Mouse (Mus musculus): ENCODE data around the gene Mrpl52.

The Mrpl52 gene

GRCm38 (mm10) chr14:54412000-54412576 is 14.6 kb upstream of the Mrpl52 start:
- DNase-seq (ENCODE audit: low read depth, low spot score) = peak; percentile 98

DNA sequence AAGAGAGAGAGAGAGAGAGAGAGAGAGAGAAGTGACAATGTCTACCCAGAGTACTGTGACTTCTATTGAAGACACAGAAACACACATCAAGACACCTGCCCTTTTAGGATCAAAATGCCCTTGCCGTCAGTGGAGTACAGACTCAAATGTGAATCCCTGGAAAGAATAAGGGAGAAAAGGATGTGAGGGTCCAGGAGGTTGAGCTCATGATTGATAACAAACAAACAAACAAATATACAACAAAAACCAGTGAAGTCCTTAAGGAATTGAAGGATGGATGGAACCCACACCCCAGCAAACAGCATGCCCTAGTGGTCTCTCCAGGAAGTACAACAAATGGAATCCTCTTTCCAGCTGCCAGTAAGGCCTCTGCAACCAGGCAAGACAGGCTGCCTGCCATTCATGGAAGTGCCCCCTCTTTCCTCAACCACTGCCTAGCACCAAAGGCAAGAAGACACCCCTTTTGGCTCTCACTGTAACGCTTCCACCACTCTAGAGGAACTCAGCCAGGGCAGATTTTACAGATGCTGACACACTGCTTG is 14.0 kb upstream of the Mrpl52 start:
- peak; percentile 81 for DNase-seq (ENCODE audit: low read depth, low spot score)

- peak; percentile 45 for DNase-seq (ENCODE audit: low read depth, low spot score)
Measured at GRCm38 (mm10) chr14:54413877-54414700, 12.6 kb upstream of the Mrpl52 start.

- peak; percentile 91 for DNase-seq (ENCODE audit: low read depth, low spot score)
Measured at GRCm38 (mm10) chr14:54415241-54416020, 11.3 kb upstream of the Mrpl52 start.

GRCm38 (mm10) chr14:54416229-54416775 is 10.4 kb upstream of the Mrpl52 start:
- DNase-seq (ENCODE audit: low read depth, low spot score) = peak; percentile 58

GRCm38 (mm10) chr14:54416830-54417229 is 9.9 kb upstream of the Mrpl52 start:
- DNase-seq (ENCODE audit: low read depth, low spot score) = no peak

GRCm38 (mm10) chr14:54417623-54418081 is 9.1 kb upstream of the Mrpl52 start, which contains the start of gene Slc7a7:
Gene Slc7a7 (minus strand): TSS chr14:54417780.
- DNase-seq (ENCODE audit: low read depth, low spot score) = peak; percentile 94

- DNase-seq (ENCODE audit: low read depth, low spot score) = no peak
Measured at GRCm38 (mm10) chr14:54421014-54421413, 5.7 kb upstream of the Mrpl52 start.

- DNase-seq (ENCODE audit: low read depth, low spot score) = no peak
Measured at GRCm38 (mm10) chr14:54423406-54423805, 3.3 kb upstream of the Mrpl52 start.

DNA sequence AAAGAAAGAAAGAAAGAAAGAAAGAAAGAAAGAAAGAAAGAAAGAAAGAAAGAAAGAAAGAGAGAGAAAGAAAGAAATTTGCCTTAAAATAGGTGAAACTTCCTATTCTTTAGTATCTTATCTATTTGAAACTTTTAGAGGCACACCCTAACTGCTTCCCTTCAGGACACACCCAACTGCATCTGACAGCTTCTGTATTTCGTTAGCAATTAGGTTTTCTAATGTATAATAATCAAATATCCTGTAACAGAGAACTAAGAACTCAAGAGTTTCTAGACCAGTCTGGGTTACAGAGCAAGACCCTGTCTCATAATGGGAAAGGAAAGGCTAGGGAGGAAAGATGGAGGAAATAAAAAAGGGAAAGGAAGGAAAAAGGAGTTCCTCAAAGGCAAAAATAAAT is 2.1 kb upstream of the Mrpl52 start:
- no peak for DNase-seq (ENCODE audit: low read depth, low spot score)

- no peak for DNase-seq (ENCODE audit: low read depth, low spot score)
Measured at GRCm38 (mm10) chr14:54425540-54425939, 1.2 kb upstream of the Mrpl52 start.

DNA sequence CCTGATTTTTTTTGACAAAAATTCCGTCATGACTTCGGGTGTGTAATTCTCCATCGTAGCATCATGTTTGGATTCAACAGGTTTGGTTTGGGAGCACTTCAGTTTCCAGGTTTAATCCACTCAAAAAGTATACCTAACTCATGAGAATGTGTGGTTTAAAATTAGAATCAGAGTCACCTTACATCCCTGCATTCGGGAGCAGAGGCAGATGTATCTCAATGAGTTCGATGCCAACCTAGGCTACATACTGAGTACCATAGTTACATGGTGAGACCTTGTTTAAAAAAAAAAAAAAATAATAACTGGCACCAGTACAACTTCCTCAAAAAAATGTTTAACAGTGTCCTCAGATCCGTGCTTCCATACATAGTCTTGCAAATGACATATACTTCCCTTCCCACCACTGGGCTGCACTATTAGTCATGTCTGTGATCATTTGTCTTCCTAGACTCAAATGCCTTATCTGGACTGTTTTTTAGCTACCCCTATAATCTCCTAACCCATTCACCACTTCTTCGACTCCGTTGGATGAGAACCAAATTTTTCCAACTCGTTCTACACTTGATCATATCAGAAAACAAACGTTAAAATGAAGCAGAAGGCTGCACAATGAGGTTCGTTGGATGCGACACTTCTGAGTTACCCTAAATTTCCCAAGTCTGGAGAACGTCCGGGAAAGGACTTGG is 563 bp upstream of the Mrpl52 start:
- no peak for DNase-seq (ENCODE audit: low read depth, low spot score)

- DNase-seq (ENCODE audit: low read depth, low spot score) = no peak
Measured at GRCm38 (mm10) chr14:54427696-54428095, 987 bp downstream of the Mrpl52 start.

DNA sequence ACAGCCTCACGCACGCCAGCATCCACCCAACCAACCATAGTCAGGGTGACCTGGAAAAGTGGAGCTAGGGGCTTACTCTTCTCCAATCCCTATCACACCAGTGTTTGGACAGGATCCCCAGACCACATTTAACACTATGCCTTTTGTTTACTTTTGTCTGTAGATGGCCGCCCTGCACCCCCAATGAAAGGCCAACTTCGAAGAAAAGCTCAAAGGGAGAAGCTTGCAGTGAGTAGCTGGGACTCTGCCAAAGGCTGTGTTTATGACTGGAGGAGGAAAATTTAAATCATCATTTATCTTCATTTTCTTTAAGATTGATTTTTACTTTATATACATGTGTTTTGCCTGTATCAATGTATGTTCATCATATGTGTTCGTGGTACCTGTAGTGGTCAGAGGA is 1.7 kb downstream of the Mrpl52 start:
- no peak for DNase-seq (ENCODE audit: low read depth, low spot score)

DNA sequence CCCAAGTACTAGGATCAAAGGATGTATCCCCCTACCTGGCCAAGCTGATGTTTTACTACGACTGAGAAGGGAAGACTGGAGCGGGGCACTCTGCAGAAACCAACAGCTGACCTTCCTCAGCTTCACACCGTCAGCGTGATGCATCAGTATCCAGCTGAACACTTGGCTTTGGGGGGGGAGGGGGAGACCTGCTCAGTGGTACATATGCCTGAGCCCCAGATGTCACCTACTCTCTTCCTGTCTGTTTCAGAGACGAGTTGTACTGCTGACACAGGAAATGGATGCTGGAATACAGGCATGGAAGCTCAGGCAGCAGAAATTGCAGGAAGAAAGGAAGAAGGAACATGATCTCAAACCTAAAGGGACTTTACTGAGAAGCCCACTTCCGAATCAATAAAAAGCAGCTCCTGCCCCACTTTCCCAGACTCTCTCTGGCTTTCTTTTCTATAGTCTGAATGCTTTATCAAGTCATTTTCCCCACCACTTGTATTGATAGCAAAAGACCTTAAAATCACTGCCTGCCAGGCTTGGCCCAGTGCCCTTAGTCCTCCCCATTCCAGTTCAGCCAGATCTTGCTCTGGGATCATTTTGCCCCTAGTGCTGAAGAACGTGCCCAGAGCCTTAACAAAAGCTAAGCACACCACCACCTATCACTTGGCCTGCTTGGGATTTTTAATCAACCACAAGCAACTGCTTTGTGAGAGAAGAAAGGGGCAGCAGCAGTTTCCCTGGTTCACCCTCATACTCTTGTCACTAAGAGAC is 2.8 kb downstream of the Mrpl52 start:
- DNase-seq (ENCODE audit: low read depth, low spot score) = no peak

GRCm38 (mm10) chr14:54430406-54431145 is 3.9 kb downstream of the Mrpl52 start:
- DNase-seq (ENCODE audit: low read depth, low spot score) = no peak

DNA sequence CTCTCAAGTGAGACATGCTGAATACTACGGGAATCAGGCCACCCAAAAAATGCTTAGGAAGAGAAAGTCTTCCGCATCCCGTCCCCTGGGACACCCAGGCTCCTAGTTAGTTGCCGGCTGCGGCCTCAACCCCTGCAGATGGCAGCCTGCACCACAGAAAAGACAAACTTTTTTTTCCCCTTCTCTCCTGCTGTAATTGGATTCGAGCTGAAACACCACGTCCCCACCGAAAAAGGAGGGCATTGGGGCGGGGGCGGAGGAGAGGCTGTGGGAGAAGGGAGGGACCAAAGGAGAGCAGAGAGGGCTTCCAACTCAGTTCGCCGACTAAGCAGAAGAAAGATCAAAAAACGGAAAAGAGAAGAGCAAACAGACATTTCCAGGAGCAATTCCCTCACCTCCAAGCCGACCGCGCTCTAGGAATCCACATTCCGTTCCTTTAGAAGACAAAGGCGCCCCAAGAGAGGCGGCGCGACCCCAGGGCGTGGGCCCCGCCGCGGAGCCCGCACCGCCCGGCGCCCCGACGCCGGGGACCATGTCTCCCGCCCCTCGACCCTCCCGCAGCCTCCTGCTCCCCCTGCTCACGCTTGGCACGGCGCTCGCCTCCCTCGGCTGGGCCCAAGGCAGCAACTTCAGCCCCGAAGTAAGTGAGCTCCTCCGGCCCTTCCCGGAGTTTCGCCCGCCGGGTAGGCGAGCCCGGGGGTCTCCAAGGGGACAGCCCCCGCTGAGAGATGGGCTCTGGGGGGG is 4.8 kb downstream of the Mrpl52 start, which contains the start of gene Mmp14:
TSS of gene Mmp14 (plus strand) at position 279 of the 744 bp plus-strand sequence.
- no peak for DNase-seq (ENCODE audit: low read depth, low spot score)

- no peak for DNase-seq (ENCODE audit: low read depth, low spot score)
Measured at GRCm38 (mm10) chr14:54432078-54432836, 5.5 kb downstream of the Mrpl52 start.
